Mouse (Mus musculus) embryonic facial prominence, embryonic 10.5 days (tissue): ENCODE data around the gene Tph2. TPM values are rescaled to one million over a fixed set of nuclear protein-coding genes. Genes with fewer than 3 reads are reported as not detected.

Experiments
- DNase-seq: peaks from one replicate; pipeline ENCODE4 v3.0.0-alpha.2; 2017; ENCODE audit warnings: low spot score
- H3K27ac ChIP-seq: fragments of 300-500 bp; sonication (generic); replicated peaks from 2 replicates; pipeline ENCODE4 v1.5.1; 2016; ENCODE audit warnings: mild to moderate bottlenecking
- H3K27me3 ChIP-seq: fragments of 300-500 bp; sonication (generic); replicated peaks from 2 replicates; pipeline ENCODE4 v1.6.1; 2016; ENCODE audit warnings: low read depth, mild to moderate bottlenecking; ENCODE audit not compliant: poor library complexity, severe bottlenecking
- H3K36me3 ChIP-seq: fragments of 300-500 bp; sonication (generic); replicated peaks from 2 replicates; pipeline ENCODE4 v1.6.1; 2016; ENCODE audit warnings: mild to moderate bottlenecking, moderate library complexity
- H3K4me1 ChIP-seq: fragments of 300-500 bp; sonication (generic); 2 replicates; pipeline ENCODE4 v1.6.1; 2016
- H3K4me3 ChIP-seq: fragments of 300-500 bp; sonication (generic); 2 replicates; pipeline ENCODE4 v1.5.1; 2016; ENCODE audit warnings: mild to moderate bottlenecking, moderate library complexity
- H3K9me3 ChIP-seq: fragments of 300-500 bp; sonication (generic); 2 replicates; pipeline ENCODE4 v1.6.1; 2016; ENCODE audit warnings: mild to moderate bottlenecking
- WGBS: fragments of 180-500 bp; shearing (Covaris S2); methylation state at CpG from one replicate; pipeline ENCODE4 v1.1.7; 2016; 5-methylcytosine and 5-hydroxymethylcytosine counted together
- polyA plus RNA-seq: library from polyadenylated mRNA; unstranded; fragments of >200 nt; fragmentation: Nextera tagmentation; extraction: Ambion mirVana; gene quantifications from 2 replicates; pipeline ENCODE4 v1.2.1, GENCODE M21; 2016

Gene Tph2
- polyA plus RNA-seq, 1 experiment from 2014 or later = 0.16 TPM

DNA sequence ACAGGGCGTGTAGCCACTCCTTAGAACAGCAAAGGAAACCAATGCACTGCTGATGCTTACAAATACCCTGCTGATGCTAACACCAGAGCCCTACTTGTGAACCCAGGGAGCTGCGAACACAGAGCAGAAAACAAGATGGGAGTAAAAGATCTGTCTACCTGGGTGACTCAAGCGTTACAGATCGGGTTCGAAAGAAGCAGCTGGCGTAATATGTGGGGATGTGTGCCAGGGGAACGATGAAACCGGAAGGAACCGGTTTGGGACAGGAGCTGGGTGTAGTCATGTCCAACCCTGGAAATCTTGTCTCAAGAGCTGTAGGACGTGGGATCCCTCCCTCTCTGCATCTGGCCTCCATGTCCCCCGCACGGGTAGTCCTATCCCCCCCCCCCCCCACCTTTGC, 134.1 kb downstream of the Tph2 start:
- no peaks in the 10 kb centered on the region for H3K9me3 ChIP-seq
- H3K4me3 ChIP-seq = no peak overlapping the region
- H3K27me3 ChIP-seq = no peaks in the 10 kb centered on the region
- 89% methylated on average over 12 of the region's 12 CpGs for WGBS
- DNase-seq = no peak
- no peaks in the 10 kb centered on the region for H3K4me1 ChIP-seq
- no peak overlapping the region for H3K27ac ChIP-seq
- no peaks in the 10 kb centered on the region for H3K36me3 ChIP-seq

GRCm38 (mm10) chr10:115050178-115050577, 134.6 kb downstream of the Tph2 start:
- 67% methylated on average over 8 of the region's 8 CpGs for WGBS
- H3K4me1 ChIP-seq = no peaks in the 10 kb centered on the region
- DNase-seq = no peak

DNA sequence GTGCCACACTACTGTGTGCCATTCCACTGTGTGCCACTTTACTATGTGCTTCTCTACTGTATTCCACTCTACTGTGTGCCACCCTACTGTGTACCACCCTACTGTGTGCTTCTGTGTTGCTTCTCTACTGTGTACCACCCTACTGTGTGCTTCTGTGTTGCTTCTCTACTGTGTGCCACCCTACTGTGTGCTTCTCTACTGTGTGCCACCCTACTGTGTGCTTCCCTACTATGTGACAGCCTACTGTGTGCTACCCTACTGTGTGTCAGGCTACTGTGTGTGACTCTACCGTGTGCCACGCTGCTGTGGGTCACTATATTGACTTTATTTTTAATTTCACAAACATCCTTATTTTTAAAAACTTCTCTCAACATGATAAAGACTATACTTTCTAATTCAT, 136.3 kb downstream of the Tph2 start:
- Histone ChIP-seq H3K4me3 (no peak overlapping the region), H3K27ac (no peak overlapping the region), H3K9me3 (no peaks in the 10 kb centered on the region), H3K27me3 (no peaks in the 10 kb centered on the region), H3K36me3 (no peaks in the 10 kb centered on the region), H3K4me1 (no peaks in the 10 kb centered on the region)
- no peak for DNase-seq
- WGBS = 91% methylated on average over 2 of the region's 2 CpGs

More at GRCm38 (mm10) chr10:115050178-115050577, 134.6 kb downstream of the Tph2 start:
- Histone ChIP-seq H3K9me3 (no peaks in the 10 kb centered on the region), H3K4me3 (no peak overlapping the region), H3K27me3 (no peaks in the 10 kb centered on the region), H3K36me3 (no peaks in the 10 kb centered on the region), H3K27ac (no peak overlapping the region)

DNA sequence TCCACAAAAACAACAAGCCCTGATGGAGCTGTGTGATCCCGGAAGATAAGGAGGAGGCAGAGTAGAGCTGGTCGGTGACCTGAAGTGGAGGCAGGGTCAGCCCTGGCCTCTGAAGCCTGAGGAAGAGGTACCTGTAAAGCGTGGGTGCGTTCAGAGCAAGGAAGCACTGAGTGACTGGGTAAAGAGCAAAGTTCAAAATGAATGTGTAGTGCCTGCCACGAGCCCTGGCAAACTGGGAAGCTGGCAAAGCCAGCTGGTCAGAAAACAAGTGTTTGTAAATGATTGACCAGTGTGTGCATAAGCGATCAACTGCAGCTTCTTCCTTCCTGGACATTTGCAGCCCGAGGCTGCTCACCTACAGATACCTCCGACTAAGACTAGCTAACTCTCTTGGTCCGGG, 149.1 kb downstream of the Tph2 start:
- no peaks in the 10 kb centered on the region for H3K36me3 ChIP-seq
- no peaks in the 10 kb centered on the region for H3K27me3 ChIP-seq
- H3K9me3 ChIP-seq = no peaks in the 10 kb centered on the region
- H3K4me3 ChIP-seq = no peak overlapping the region
- 92% methylated on average over 9 of the region's 9 CpGs for WGBS
- H3K27ac ChIP-seq = no peak overlapping the region
- H3K4me1 ChIP-seq = no peaks in the 10 kb centered on the region
- no peak for DNase-seq

Other genes starting within 250 kb of the Tph2 start
- gene Tbc1d15, start 66.4 kb upstream of the Tph2 start, polyA plus RNA-seq = 52.3 and 57.8 TPM in 2 replicates
- gene Rab21, start 130.6 kb upstream of the Tph2 start, polyA plus RNA-seq = 2.6 and 2.9 TPM in 2 replicates
- gene Tmem19, start 177.5 kb upstream of the Tph2 start, polyA plus RNA-seq = 26.1 and 27.9 TPM in 2 replicates
- 24.1 and 26.2 TPM in 2 replicates for gene Thap2, start 199.4 kb upstream of the Tph2 start, polyA plus RNA-seq
- 17.0 and 19.0 TPM in 2 replicates for gene Zfc3h1, start 199.9 kb upstream of the Tph2 start, polyA plus RNA-seq